Mouse (Mus musculus) CH12.LX (cell line): ENCODE measurements around the gene Parp9. TPM values are rescaled to one million over a fixed set of nuclear protein-coding genes. Genes with fewer than 3 reads are reported as not detected.

Experiments
- DNase-seq: peaks from one replicate; pipeline ENCODE4 v3.0.0-alpha.2; 2013; ENCODE audit errors: extremely low read depth
- H3K27ac ChIP-seq: 2 replicates; pipeline ENCODE4 v1.5.1; 2012; ENCODE audit warnings: low read depth, mild to moderate bottlenecking, control low read depth, moderate library complexity; ENCODE audit not compliant: insufficient read depth
- H3K27me3 ChIP-seq: replicated peaks from 2 replicates; pipeline ENCODE3; 2012; ENCODE audit warnings: inconsistent platforms
- H3K36me3 ChIP-seq, 2 experiments: replicated peaks in 1 of 2; 2 replicates each; pipeline versions ENCODE3 to v1.6.1; 2012; ENCODE audit warnings: inconsistent platforms in 1 of 2, low read length in 1 of 2, mild to moderate bottlenecking in 1 of 2, mixed read lengths in 1 of 2, moderate library complexity in 1 of 2; ENCODE audit not compliant: control insufficient read depth in 1 of 2, insufficient read depth in 1 of 2
- H3K4me1 ChIP-seq, 2 experiments: 2 replicates each; pipeline ENCODE4 v1.6.1; 2012; ENCODE audit warnings: inconsistent platforms in 1 of 2, moderate library complexity in 1 of 2; ENCODE audit not compliant: insufficient read depth in 2 of 2, control insufficient read depth in 1 of 2
- H3K4me2 ChIP-seq: 2 replicates; pipeline ENCODE4 v1.6.1; 2012; ENCODE audit warnings: low read depth, mild to moderate bottlenecking, control low read depth; ENCODE audit not compliant: poor library complexity, insufficient read depth, severe bottlenecking
- H3K4me3 ChIP-seq, 3 experiments: fragments of 150-350 bp in 1 of 3; sonication (generic) in 1 of 3; replicated peaks in 1 of 3; 2 replicates each; pipeline versions ENCODE3 to v1.5.1; 2011 to 2012; ENCODE audit warnings: low read depth in 2 of 3, low read length in 2 of 3, mild to moderate bottlenecking in 2 of 3, moderate library complexity in 2 of 3, control low read depth in 1 of 3, improper control_type of control experiment in 1 of 3, inconsistent platforms in 1 of 3, mixed read lengths in 1 of 3; ENCODE audit not compliant: poor library complexity in 1 of 3
- H3K79me2 ChIP-seq: replicated peaks from 2 replicates; pipeline ENCODE4 v1.6.1; 2012; ENCODE audit warnings: mild to moderate bottlenecking, moderate library complexity; ENCODE audit not compliant: control insufficient read depth, poor library complexity, insufficient read depth, severe bottlenecking; ENCODE audit errors: extremely low read depth
- H3K9ac ChIP-seq: 2 replicates; pipeline ENCODE4 v1.6.1; 2012; ENCODE audit warnings: low read depth, mild to moderate bottlenecking, control low read depth, moderate library complexity; ENCODE audit not compliant: insufficient read depth
- H3K9me3 ChIP-seq: replicated peaks from 2 replicates; pipeline ENCODE3; 2012; ENCODE audit warnings: low read length, inconsistent platforms, mixed read lengths
- CHD2 ChIP-seq: IDR thresholded peaks from 2 replicates; pipeline ENCODE4 v1.6.1; 2011; ENCODE audit warnings: low read length, improper control_type of control experiment
- CTCF ChIP-seq, 2 experiments: IDR thresholded peaks in 1 of 2; conservative IDR thresholded peaks in 1 of 2; 2 replicates each; pipeline ENCODE4 v1.5.1; 2011 to 2012; ENCODE audit warnings: low read depth in 2 of 2, low read length in 2 of 2, improper control_type of control experiment in 1 of 2, inconsistent platforms in 1 of 2, mild to moderate bottlenecking in 1 of 2, moderate library complexity in 1 of 2
- E2F4 ChIP-seq: IDR thresholded peaks from 2 replicates; pipeline ENCODE4 v1.6.1; 2011; ENCODE audit warnings: low read depth, low read length, improper control_type of control experiment; ENCODE audit not compliant: insufficient replicate concordance
- EP300 ChIP-seq: IDR thresholded peaks from 2 replicates; pipeline ENCODE4 v1.6.1; 2011; ENCODE audit warnings: low read length, improper control_type of control experiment
- ETS1 ChIP-seq: conservative IDR thresholded peaks from 2 replicates; pipeline ENCODE4 v1.6.1; 2012; ENCODE audit warnings: low read depth, mild to moderate bottlenecking, inconsistent platforms, low read length, improper control_type of control experiment, moderate library complexity
- GABPA ChIP-seq: IDR thresholded peaks from 2 replicates; pipeline ENCODE4 v1.6.1; 2012; ENCODE audit warnings: low read depth, low read length, improper control_type of control experiment, inconsistent platforms; ENCODE audit not compliant: insufficient replicate concordance
- HCFC1 ChIP-seq: IDR thresholded peaks from 2 replicates; pipeline ENCODE4 v1.6.1; 2012; ENCODE audit warnings: low read depth, mild to moderate bottlenecking, inconsistent platforms, low read length, improper control_type of control experiment
- IRF4 ChIP-seq: IDR thresholded peaks from 2 replicates; pipeline ENCODE4 v1.6.1; 2014; ENCODE audit warnings: low read depth, mild to moderate bottlenecking, inconsistent platforms, low read length, improper control_type of control experiment
- JUN ChIP-seq: IDR thresholded peaks from 2 replicates; pipeline ENCODE4 v1.6.1; 2011; ENCODE audit warnings: low read depth, mild to moderate bottlenecking, low read length, improper control_type of control experiment, moderate library complexity; ENCODE audit not compliant: insufficient read depth
- JUND ChIP-seq: conservative IDR thresholded peaks from 2 replicates; pipeline ENCODE4 v1.6.1; 2011; ENCODE audit warnings: low read depth, low read length, improper control_type of control experiment
- MAFK ChIP-seq: IDR thresholded peaks from 2 replicates; pipeline ENCODE4 v1.6.1; 2011; ENCODE audit warnings: low read length, improper control_type of control experiment; ENCODE audit not compliant: insufficient replicate concordance
- MYC ChIP-seq: IDR thresholded peaks from 2 replicates; pipeline ENCODE4 v1.6.1; 2011; ENCODE audit warnings: low read depth, mild to moderate bottlenecking, improper control_type of control experiment, low read length
- NELFE ChIP-seq: IDR thresholded peaks from 2 replicates; pipeline ENCODE4 v1.6.1; 2011; ENCODE audit warnings: low read depth, low read length, improper control_type of control experiment
- POLR2A ChIP-seq: IDR thresholded peaks from 2 replicates; pipeline ENCODE4 v1.6.1; 2011; ENCODE audit warnings: low read depth, mild to moderate bottlenecking, improper control_type of control experiment, low read length
- POLR2AphosphoS2 ChIP-seq: IDR thresholded peaks from 2 replicates; pipeline ENCODE4 v1.6.1; 2011; ENCODE audit warnings: low read depth, low read length, improper control_type of control experiment
- RAD21 ChIP-seq: IDR thresholded peaks from 2 replicates; pipeline ENCODE4 v1.6.1; 2011; ENCODE audit warnings: low read depth, mild to moderate bottlenecking, low read length, improper control_type of control experiment, moderate library complexity
- SIN3A ChIP-seq: IDR thresholded peaks from 2 replicates; pipeline ENCODE4 v1.6.1; 2012; ENCODE audit warnings: low read length, improper control_type of control experiment, inconsistent platforms
- SMC3 ChIP-seq: IDR thresholded peaks from 2 replicates; pipeline ENCODE4 v1.6.1; 2011; ENCODE audit warnings: low read depth, low read length, improper control_type of control experiment
- UBTF ChIP-seq: IDR thresholded peaks from 2 replicates; pipeline ENCODE4 v1.6.1; 2012; ENCODE audit warnings: low read depth, mild to moderate bottlenecking, inconsistent platforms, low read length, improper control_type of control experiment, moderate library complexity
- ZC3H11A ChIP-seq: IDR thresholded peaks from 2 replicates; pipeline ENCODE4 v1.6.1; 2012; ENCODE audit warnings: low read depth, mild to moderate bottlenecking, inconsistent platforms, low read length, improper control_type of control experiment
- ZKSCAN1 ChIP-seq: IDR thresholded peaks from 2 replicates; pipeline ENCODE4 v1.6.1; 2012; ENCODE audit warnings: low read depth, inconsistent platforms, low read length, improper control_type of control experiment, borderline replicate concordance
- ZNF384 ChIP-seq: IDR thresholded peaks from 2 replicates; pipeline ENCODE4 v1.6.1; 2012; ENCODE audit warnings: low read depth, low read length, improper control_type of control experiment, inconsistent platforms
- dilution Hi-C: fragments of 300-500 bp; cut with MboI; formaldehyde crosslinking; loops from 2 replicates; pipeline ENCODE4 v1.14.3; 2020; ENCODE audit warnings: low sequenced_read_pairs; ENCODE audit not compliant: extremely low pct_unique_long_range_greater_than_20kb, extremely low pct_ligation_motif_present
- in situ Hi-C: fragments of 300-500 bp; cut with MboI; formaldehyde crosslinking; loops from 3 replicates; pipeline ENCODE4 v1.14.3; 2019; ENCODE audit warnings: low sequenced_read_pairs, low pct_ligation_motif_present, low pct_unique_long_range_greater_than_20kb, mixed read lengths
- polyA plus RNA-seq: library from polyadenylated mRNA; unstranded; fragments of >175 nt; gene quantifications from 2 replicates; pipeline ENCODE4 v1.2.1, GENCODE M21; 2012; ENCODE audit warnings: low read depth; ENCODE audit not compliant: insufficient read length
- total RNA-seq, 2 experiments: library from RNA; depleted of rRNA; stranded (reverse); fragments of 300-350 nt in 1 of 2; fragments of >200 nt in 1 of 2; gene quantifications; 2 replicates each; pipeline ENCODE4 v1.2.3; 2012 to 2014

The Parp9 gene
- total and polyA plus RNA-seq, 3 experiments = 30.3 to 53.1 (median 33.2) TPM

DNA sequence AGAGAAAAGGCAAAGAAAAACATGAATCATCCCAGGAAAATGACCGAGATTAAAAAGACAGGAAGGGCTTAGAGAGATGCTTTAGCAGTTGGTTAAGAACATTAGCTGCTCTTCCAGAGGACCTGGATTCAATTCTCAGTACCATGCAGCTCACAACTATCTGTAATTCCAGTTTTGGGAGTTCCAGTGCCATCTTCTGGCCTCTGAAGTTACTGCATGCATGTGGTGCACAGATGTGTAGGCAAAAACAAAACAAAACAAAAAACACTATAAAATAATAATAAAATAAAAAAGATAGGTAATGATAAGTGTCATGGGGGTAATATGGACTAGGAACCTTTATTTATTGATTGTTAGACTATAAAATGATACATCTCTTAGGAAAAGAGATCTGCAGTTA lies 24.7 kb upstream of the Parp9 start:
- Histone ChIP-seq H3K9ac (no peak overlapping the region), H3K79me2 (no peaks in the 10 kb centered on the region), H3K36me3 (no peaks in the 10 kb centered on the region), H3K4me2 (no peak overlapping the region), H3K4me1 (peaks cover 3 to 5% of the 10 kb centered on the region in 2 experiments; a peak in 3 of 4 replicates), H3K27me3 (no peaks in the 10 kb centered on the region), H3K9me3 (peaks cover 15% of the 10 kb centered on the region), H3K27ac (no peak overlapping the region), H3K4me3 (no peak overlapping the region)
- peak; percentile 56 for DNase-seq
- in situ Hi-C loops (no loop called here), dilution Hi-C loops (no loop called here)
- TF ChIP-seq HCFC1 (no peak), CTCF (conservative IDR thresholded peaks at IDR 0.05 in 1 of 2, IDR thresholded peaks at IDR 0.05 in 1 of 2; ENCODE audit: low read depth in 2 of 2, low read length in 2 of 2) (peak; percentile 49 to 87), RAD21 (peak; percentile 76), MYC (0 out of 2 replicates have a peak, but pooled peaks have one; percentile 52), SMC3 (peak; percentile 81)

DNA sequence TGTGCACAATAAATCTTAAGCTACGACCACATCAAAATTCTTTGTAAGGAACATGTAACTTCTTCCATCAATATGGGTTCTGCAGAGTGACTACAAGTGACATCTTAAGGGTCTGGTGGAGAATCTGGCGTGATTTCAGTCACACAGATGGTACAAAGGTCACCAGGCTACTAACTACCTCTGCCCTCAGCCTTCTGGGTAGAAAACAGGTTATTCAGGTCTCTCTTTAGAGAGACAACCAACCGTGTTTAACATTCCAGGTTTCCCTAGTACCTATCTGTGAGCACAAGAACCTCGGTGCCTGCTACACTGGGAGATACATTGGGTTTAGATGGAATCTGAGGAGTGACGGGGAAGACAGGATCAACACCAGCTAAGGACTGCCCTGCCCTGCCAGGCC lies 24.0 kb upstream of the Parp9 start:
- no peak overlapping the region for H3K4me3 ChIP-seq
- no peak for DNase-seq
- no peak overlapping the region for H3K27ac ChIP-seq
- no peaks in the 10 kb centered on the region for H3K36me3 ChIP-seq
- no peaks in the 10 kb centered on the region for H3K79me2 ChIP-seq
- no peak overlapping the region for H3K9ac ChIP-seq
- H3K9me3 ChIP-seq = peaks cover 9% of the 10 kb centered on the region
- no peak for TF ChIP-seq ZC3H11A
- TF ChIP-seq SIN3A = no peak
- no peak for TF ChIP-seq CHD2
- no peak for TF ChIP-seq GABPA
- no peak for TF ChIP-seq JUN
- no peak for TF ChIP-seq JUND
- no peak for TF ChIP-seq UBTF
- TF ChIP-seq E2F4 = no peak
- TF ChIP-seq MAFK = no peak
- TF ChIP-seq ZKSCAN1 = no peak
- TF ChIP-seq EP300 = no peak
- no peak for TF ChIP-seq NELFE
- TF ChIP-seq ETS1 = no peak
- no peak for TF ChIP-seq IRF4
- no peak for TF ChIP-seq POLR2A
- TF ChIP-seq CTCF (conservative IDR thresholded peaks at IDR 0.05 in 1 of 2, IDR thresholded peaks at IDR 0.05 in 1 of 2; ENCODE audit: low read depth in 2 of 2, low read length in 2 of 2) = no peak
- no peak for TF ChIP-seq POLR2AphosphoS2
- no peak for TF ChIP-seq ZNF384
- H3K4me2 ChIP-seq = no peak overlapping the region
- dilution Hi-C loops (no loop called here), in situ Hi-C loops (no loop called here)
- peaks cover 3 to 13% of the 10 kb centered on the region in 2 experiments; a peak in 3 of 4 replicates for H3K4me1 ChIP-seq
- no peaks in the 10 kb centered on the region for H3K27me3 ChIP-seq
